Mouse (Mus musculus): ENCODE measurements at regions not wholly inside any gene's neighbourhood (a gene's known extent, or its start where the extent isn't known, plus 50 kb on each side); places are given as distances from the start of the nearest gene placed in this dataset.

GRCm38 (mm10) chr16:77422385-77423363, 179.2 kb downstream of the Gm11146 start:
- TF ChIP-seq CTCF (conservative IDR thresholded peaks at IDR 0.05; ENCODE audit: insufficient read depth, insufficient read length, low read depth, low read length) (no peak), POLR2A (IDR thresholded peaks at IDR 0.05; ENCODE audit: low read depth, low read length) (no peak)

All from kidney, adult 2 months (tissue).